Mouse (Mus musculus): ENCODE results near the gene Ankrd39.
A peak's percentile ranks its signal among the peaks of the same experiment; 100 is the strongest.

GRCm38 (mm10) chr1:36492416-36493139 is 54.7 kb downstream of the Ankrd39 start:
- peak; percentile 87 for TF ChIP-seq CTCF (IDR thresholded peaks at IDR 0.05)
- no peak for TF ChIP-seq EP300 (IDR thresholded peaks at IDR 0.05)
